Mouse (Mus musculus): ENCODE results near the gene Mogat2. TPM values are rescaled to one million over a fixed set of nuclear protein-coding genes. Genes with fewer than 3 reads are reported as not detected.

The Mogat2 gene
- polyA plus RNA-seq, 1 experiment: 36.5 TPM

- no peak for DNase-seq (ENCODE audit: low read depth)
Observed at GRCm38 (mm10) chr7:99235657-99236056, 2.8 kb downstream of the Mogat2 start.

- no peak for DNase-seq (ENCODE audit: low read depth)
Observed at GRCm38 (mm10) chr7:99234916-99235315, 3.5 kb downstream of the Mogat2 start.

- no peak for DNase-seq (ENCODE audit: low read depth)
Observed at GRCm38 (mm10) chr7:99232571-99232970, 5.8 kb downstream of the Mogat2 start.

- no peak for DNase-seq (ENCODE audit: low read depth)
Observed at GRCm38 (mm10) chr7:99230061-99230747, 8.2 kb downstream of the Mogat2 start.

GRCm38 (mm10) chr7:99229411-99229810 lies 9.0 kb downstream of the Mogat2 start:
- DNase-seq (ENCODE audit: low read depth): no peak

GRCm38 (mm10) chr7:99228825-99229224 lies 9.6 kb downstream of the Mogat2 start:
- no peak for DNase-seq (ENCODE audit: low read depth)

- DNase-seq (ENCODE audit: low read depth): no peak
Observed at GRCm38 (mm10) chr7:99227267-99227666, 11.2 kb downstream of the Mogat2 start.

- DNase-seq (ENCODE audit: low read depth): no peak
Observed at GRCm38 (mm10) chr7:99226662-99227061, 11.8 kb downstream of the Mogat2 start.

GRCm38 (mm10) chr7:99225421-99225820 lies 13.0 kb downstream of the Mogat2 start:
- no peak for DNase-seq (ENCODE audit: low read depth)

- DNase-seq (ENCODE audit: low read depth): no peak
Observed at GRCm38 (mm10) chr7:99224648-99225190, 13.7 kb downstream of the Mogat2 start.

GRCm38 (mm10) chr7:99224225-99224624 lies 14.2 kb downstream of the Mogat2 start:
- DNase-seq (ENCODE audit: low read depth): no peak

GRCm38 (mm10) chr7:99217338-99218074 lies 20.9 kb downstream of the Mogat2 start:
- DNase-seq (ENCODE audit: low read depth): no peak

GRCm38 (mm10) chr7:99215347-99215855 lies 23.0 kb downstream of the Mogat2 start:
- no peak for DNase-seq (ENCODE audit: low read depth)

- no peak for DNase-seq (ENCODE audit: low read depth)
Observed at GRCm38 (mm10) chr7:99214621-99215185, 23.7 kb downstream of the Mogat2 start.

GRCm38 (mm10) chr7:99213686-99214085 lies 24.7 kb downstream of the Mogat2 start:
- DNase-seq (ENCODE audit: low read depth): no peak

- DNase-seq (ENCODE audit: low read depth): no peak
Observed at GRCm38 (mm10) chr7:99213056-99213455, 25.4 kb downstream of the Mogat2 start.

- DNase-seq (ENCODE audit: low read depth): no peak
Observed at GRCm38 (mm10) chr7:99208704-99209103, 29.7 kb downstream of the Mogat2 start.

- DNase-seq (ENCODE audit: low read depth): no peak
Observed at GRCm38 (mm10) chr7:99206364-99206763, 32.1 kb downstream of the Mogat2 start.

- DNase-seq (ENCODE audit: low read depth): no peak
Observed at GRCm38 (mm10) chr7:99202163-99202562, 36.3 kb downstream of the Mogat2 start.

- no peak for DNase-seq (ENCODE audit: low read depth)
Observed at GRCm38 (mm10) chr7:99200290-99200689, 38.1 kb downstream of the Mogat2 start.

GRCm38 (mm10) chr7:99199451-99200175 lies 38.8 kb downstream of the Mogat2 start:
- no peak for DNase-seq (ENCODE audit: low read depth)

GRCm38 (mm10) chr7:99198811-99199210 lies 39.6 kb downstream of the Mogat2 start:
- no peak for DNase-seq (ENCODE audit: low read depth)
